Mouse (Mus musculus) lung, postnatal 0 days (tissue): Measurements from ENCODE around the gene Ccdc116. TPM values are rescaled to one million over a fixed set of nuclear protein-coding genes. Genes with fewer than 3 reads are reported as not detected.
"Not testable (repeated sequence)": the region's sequence is repeated elsewhere in the genome, so short reads cannot be mapped to it uniquely, and the experiment has no call there.

Experiments
- ATAC-seq: fragments of 200-750 bp; cut with Nextera tagmentation; 2 replicates; pipeline ENCODE4 v1.8.0; 2017; ENCODE audit warnings: moderate library complexity
- DNase-seq: peaks from one replicate; pipeline ENCODE4 v3.0.0-alpha.2; 2016; ENCODE audit warnings: low spot score
- H3K27ac ChIP-seq: fragments of 300-500 bp; sonication (generic); 2 replicates; pipeline ENCODE4 v1.5.1; 2014; ENCODE audit warnings: antibody characterized with exemption, mild to moderate bottlenecking, low read length, mixed read lengths
- H3K27me3 ChIP-seq: fragments of 300-500 bp; sonication (generic); replicated peaks from 2 replicates; pipeline ENCODE4 v1.6.1; 2014; ENCODE audit warnings: low read length, mixed read lengths; ENCODE audit not compliant: insufficient read depth
- H3K36me3 ChIP-seq: fragments of 300-500 bp; sonication (generic); 2 replicates; pipeline ENCODE4 v1.6.1; 2014; ENCODE audit warnings: low read length, mixed read lengths; ENCODE audit not compliant: insufficient read depth
- H3K4me1 ChIP-seq: fragments of 300-500 bp; sonication (generic); 2 replicates; pipeline ENCODE4 v1.6.1; 2014; ENCODE audit warnings: antibody characterized with exemption, low read depth, low read length, mixed read lengths; ENCODE audit not compliant: insufficient read depth
- H3K4me2 ChIP-seq: fragments of 300-500 bp; sonication (generic); replicated peaks from 2 replicates; pipeline ENCODE4 v1.6.1; 2014; ENCODE audit warnings: low read depth, mild to moderate bottlenecking, low read length, moderate library complexity, mixed read lengths
- H3K4me3 ChIP-seq: fragments of 300-500 bp; sonication (generic); 2 replicates; pipeline ENCODE4 v1.5.1; 2014; ENCODE audit warnings: low read depth, low read length
- H3K9ac ChIP-seq: fragments of 300-500 bp; sonication (generic); replicated peaks from 2 replicates; pipeline ENCODE4 v1.6.1; 2014; ENCODE audit warnings: low read depth, mild to moderate bottlenecking
- H3K9me3 ChIP-seq: fragments of 300-500 bp; sonication (generic); 2 replicates; pipeline ENCODE4 v1.6.1; 2016; ENCODE audit warnings: low read length, mixed read lengths
- CTCF ChIP-seq: IDR thresholded peaks from 2 replicates; pipeline ENCODE4 v1.5.1; 2016; ENCODE audit warnings: antibody characterized with exemption, mild to moderate bottlenecking
- EP300 ChIP-seq: IDR thresholded peaks from 2 replicates; pipeline ENCODE4 v1.6.1; 2016; ENCODE audit warnings: antibody characterized with exemption, mild to moderate bottlenecking, control low read depth
- WGBS: fragments of 180-500 bp; shearing (Covaris S2); extraction: QIAGEN DNeasy Blood & Tissue Kit; methylation state at CpG from one replicate; pipeline ENCODE4 v1.1.7; 2014; 5-methylcytosine and 5-hydroxymethylcytosine counted together
- polyA plus RNA-seq: library from polyadenylated mRNA; unstranded; fragments of >200 nt; fragmentation: Nextera tagmentation; extraction: Ambion mirVana; gene quantifications from 2 replicates; pipeline ENCODE4 v1.2.1, GENCODE M21; 2015

Gene Ccdc116
- polyA plus RNA-seq, 1 experiment from 2014 or later = 0.13 TPM

- no peak overlapping the region for H3K9ac ChIP-seq
- no peak overlapping the region for H3K27ac ChIP-seq
- H3K4me2 ChIP-seq = no peak overlapping the region
- H3K27me3 ChIP-seq = no peaks in the 10 kb centered on the region
- H3K4me1 ChIP-seq = no peaks in the 10 kb centered on the region; the same call in 1 of the 2 replicates
- no peaks in the 10 kb centered on the region; the same call in 1 of the 2 replicates for H3K36me3 ChIP-seq
- TF ChIP-seq EP300 (no peak), CTCF (no peak)
- no peak for ATAC-seq
- WGBS = 89% methylated on average over 3 of the region's 3 CpGs
- no peak for DNase-seq
- no peak overlapping the region for H3K4me3 ChIP-seq
- no peaks in the 10 kb centered on the region for H3K9me3 ChIP-seq
These were observed 32.7 kb upstream of the Ccdc116 start for GRCm38 (mm10) chr16:17179706-17180105.

- ATAC-seq (no peak), DNase-seq (no peak)
- H3K4me2 ChIP-seq = no peak overlapping the region
- H3K4me3 ChIP-seq = no peak overlapping the region
- H3K9ac ChIP-seq = no peak overlapping the region
- TF ChIP-seq EP300 (no peak), CTCF (no peak)
- no peak overlapping the region for H3K27ac ChIP-seq
- peaks cover 9% of the 10 kb centered on the region; the same call in 1 of the 2 replicates for H3K36me3 ChIP-seq
- H3K9me3 ChIP-seq = no peaks in the 10 kb centered on the region
- H3K27me3 ChIP-seq = no peaks in the 10 kb centered on the region
- H3K4me1 ChIP-seq = no peaks in the 10 kb centered on the region; the same call in 1 of the 2 replicates
- WGBS = 92% methylated on average over 1 of the region's 1 CpGs
These were observed 30.7 kb upstream of the Ccdc116 start for GRCm38 (mm10) chr16:17177623-17178170.

GRCm38 (mm10) chr16:17175765-17176164, 28.7 kb upstream of the Ccdc116 start:
- Histone ChIP-seq H3K36me3 (peaks cover 16% of the 10 kb centered on the region), H3K4me3 (no peak overlapping the region), H3K27ac (no peak overlapping the region), H3K9me3 (no peaks in the 10 kb centered on the region), H3K4me2 (no peak overlapping the region), H3K27me3 (no peaks in the 10 kb centered on the region), H3K4me1 (no peaks in the 10 kb centered on the region), H3K9ac (no peak overlapping the region)
- no peak for TF ChIP-seq EP300
- TF ChIP-seq CTCF = no peak
- 89% methylated on average over 2 of the region's 2 CpGs for WGBS
- DNase-seq (no peak), ATAC-seq (no peak)

GRCm38 (mm10) chr16:17168049-17168448, 21.0 kb upstream of the Ccdc116 start:
- Histone ChIP-seq H3K4me2 (no peak overlapping the region), H3K27ac (no peak overlapping the region), H3K4me1 (no peaks in the 10 kb centered on the region), H3K27me3 (no peaks in the 10 kb centered on the region), H3K36me3 (peaks cover 24% of the 10 kb centered on the region), H3K9me3 (no peaks in the 10 kb centered on the region), H3K9ac (no peak overlapping the region), H3K4me3 (no peak overlapping the region)
- 49% methylated on average over 5 of the region's 5 CpGs for WGBS
- DNase-seq (peak; percentile 80), ATAC-seq (peak; percentile 88)
- TF ChIP-seq EP300 = peak; percentile 61
- TF ChIP-seq CTCF = no peak

- H3K27me3 ChIP-seq = no peaks in the 10 kb centered on the region
- no peak overlapping the region for H3K27ac ChIP-seq
- no peak overlapping the region for H3K9ac ChIP-seq
- DNase-seq (no peak), ATAC-seq (no peak)
- peaks cover 15% of the 10 kb centered on the region for H3K36me3 ChIP-seq
- no peak overlapping the region for H3K4me2 ChIP-seq
- H3K4me1 ChIP-seq = no peaks in the 10 kb centered on the region
- no peak overlapping the region for H3K4me3 ChIP-seq
- no peaks in the 10 kb centered on the region for H3K9me3 ChIP-seq
- TF ChIP-seq CTCF = no peak
- no peak for TF ChIP-seq EP300
These were observed 20.1 kb upstream of the Ccdc116 start for GRCm38 (mm10) chr16:17167179-17167578.

- 67% methylated on average over 1 of the region's 1 CpGs for WGBS
- not testable (repeated sequence) for DNase-seq, ATAC-seq, H3K27me3 ChIP-seq, H3K9me3 ChIP-seq, H3K9ac ChIP-seq, H3K4me1 ChIP-seq, H3K27ac ChIP-seq, H3K4me3 ChIP-seq, H3K4me2 ChIP-seq
- H3K36me3 ChIP-seq = peaks cover 13% of the 10 kb centered on the region; the same call in 1 of the 2 replicates
These were observed 18.4 kb upstream of the Ccdc116 start for GRCm38 (mm10) chr16:17165478-17165877.

- H3K4me2 ChIP-seq = no peak overlapping the region
- 98% methylated on average over 2 of the region's 2 CpGs for WGBS
- no peaks in the 10 kb centered on the region for H3K27me3 ChIP-seq
- H3K27ac ChIP-seq = no peak overlapping the region
- ATAC-seq (no peak), DNase-seq (no peak)
- H3K4me1 ChIP-seq = no peaks in the 10 kb centered on the region
- no peak overlapping the region for H3K4me3 ChIP-seq
- H3K9ac ChIP-seq = no peak overlapping the region
- TF ChIP-seq EP300 (no peak), CTCF (no peak)
- H3K9me3 ChIP-seq = no peaks in the 10 kb centered on the region
- H3K36me3 ChIP-seq = peaks cover 18% of the 10 kb centered on the region
These were observed 7.3 kb upstream of the Ccdc116 start for GRCm38 (mm10) chr16:17154346-17154745.
